Comparison of ENCODE assay signal across 8 mouse cellular contexts in the genomic region with DNA sequence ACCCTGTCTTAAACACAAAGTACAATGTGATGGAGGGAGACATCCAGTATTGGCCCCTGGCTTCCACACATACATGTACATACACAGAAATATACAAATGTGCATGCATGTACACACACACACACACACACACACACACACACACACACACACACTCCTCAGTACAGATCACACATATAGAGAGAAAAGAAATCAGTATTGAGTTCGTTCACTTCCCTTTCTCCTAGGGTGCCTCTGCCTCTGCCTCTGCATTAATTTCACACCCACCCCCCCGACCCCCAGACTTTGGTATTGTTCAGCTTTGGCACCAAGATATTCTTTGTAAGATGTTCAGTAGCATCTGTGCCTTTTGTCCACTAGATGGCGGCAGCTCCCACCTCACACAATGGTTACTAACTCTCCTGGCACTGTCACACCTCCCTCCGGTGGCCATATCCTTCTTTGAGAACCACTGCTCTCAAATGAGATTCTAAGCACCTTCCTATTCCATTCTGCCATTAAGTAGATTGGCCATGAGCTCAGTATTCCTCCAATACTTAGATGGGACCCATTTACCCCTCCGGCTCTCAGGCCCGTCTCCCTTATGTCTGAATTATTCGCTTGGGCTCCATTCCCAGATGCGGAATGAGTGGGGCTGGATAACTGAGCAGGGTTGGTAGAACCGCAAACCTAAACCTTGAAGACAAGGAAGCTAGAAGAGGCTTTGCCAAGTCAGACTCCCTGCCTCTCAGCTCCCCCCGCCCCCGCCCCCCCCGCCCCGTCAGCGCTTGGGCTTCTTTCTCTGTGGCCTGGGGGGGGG.
DNase-seq lines count a peak whose midpoint lies in the region.
"Had no signal": no experiment of that assay in that cellular context is flagged by ENCODE, and none has a peak within 500 bp of the region (broad histone marks: within the 10 kb centered on the region; RNA-seq: fewer than 3 reads in every experiment).

No protein-coding gene starts in this region.

- DNase-seq in CD4-positive helper T cell, adult 2 months (ENCODE audit: low read depth, low spot score): peak; percentile 14
- peak; percentile 17 for DNase-seq in MEL-GATA-1-ER (ENCODE audit: extremely low read depth, low read depth)
- peak; percentile 77 to 84 for DNase-seq in cerebellum, postnatal 14 days
- peak; percentile 45 to 69 for DNase-seq in frontal cortex, postnatal 36 days (ENCODE audit: low spot score in 2 of 2)
- DNase-seq in layer of hippocampus, adult 11-12 months (ENCODE audit: low spot score): peak; percentile 65
- DNase-seq in lung, postnatal 10 days: peak; percentile 56
- DNase-seq in right cerebral cortex, postnatal 14 days: peak; percentile 65
- DNase-seq: liver, embryonic 13.5 days had no signal

Comparison
In these comparisons a context has a peak if more than half of its experiments do, and no peak if none do; other contexts are left out.
1. Peak in every context shown above with its lines: DNase-seq.
2. DNase-seq: peak in every context shown above with its lines; median percentile 80 in cerebellum, postnatal 14 days; 65 in layer of hippocampus, adult 11-12 months; 65 in right cerebral cortex, postnatal 14 days; 57 in frontal cortex, postnatal 36 days; 56 in lung, postnatal 10 days; 17 in MEL-GATA-1-ER; 14 in CD4-positive helper T cell, adult 2 months.